In the genomic region with DNA sequence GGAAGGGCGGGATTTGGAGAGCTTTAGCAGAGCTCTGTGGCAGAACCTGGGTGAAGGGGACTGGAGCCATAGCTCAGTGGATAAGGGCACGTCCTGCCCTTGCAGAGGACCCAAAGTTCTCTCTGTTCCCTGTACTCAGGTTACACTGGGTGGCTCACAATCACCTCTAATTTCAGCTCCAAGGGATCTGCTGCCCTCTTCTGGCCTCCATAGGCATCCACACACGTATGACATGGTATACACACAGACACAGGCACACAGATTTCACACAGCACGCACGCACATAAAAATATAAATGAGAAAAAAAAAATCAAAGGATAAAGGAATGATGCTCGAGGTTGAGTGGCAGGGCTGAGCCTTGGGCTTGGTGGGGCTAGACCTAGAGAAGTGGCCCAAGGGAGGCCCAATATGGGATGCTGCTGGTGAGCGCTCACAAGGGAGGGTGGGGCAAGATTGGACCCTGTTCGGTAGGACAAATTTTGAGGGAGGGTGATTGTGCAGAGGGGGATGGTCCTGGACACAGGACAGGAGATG, we compare ENCODE assay signal across 8 mouse cellular contexts. TPM values are rescaled to one million over a fixed set of nuclear protein-coding genes. Genes with fewer than 3 reads are reported as not detected.
DNase-seq lines count a peak whose midpoint lies in the region; ATAC-seq and TF ChIP-seq lines count a peak whose summit lies in the region.

No protein-coding gene starts in this region.

- H3K4me3 ChIP-seq in gastrocnemius, adult 2 months = peak overlapping the region; percentile 87
- peak overlapping the region; percentile 62 for H3K4me3 ChIP-seq in forebrain, postnatal 0 days (ENCODE audit: low read depth, low read length)
- H3K4me3 ChIP-seq in limb, embryonic 14.5 days (replicated peaks; ENCODE audit: low read length) = peak overlapping the region; percentile 91
- H3K4me3 ChIP-seq in neural tube, embryonic 14.5 days (ENCODE audit: low read depth, low read length) = peak overlapping the region; percentile 78

- peak overlapping the region; percentile 87 for H3K4me2 ChIP-seq in forebrain, postnatal 0 days (ENCODE audit: low read depth)
- peak overlapping the region; percentile 68 for H3K4me2 ChIP-seq in limb, embryonic 14.5 days (replicated peaks; ENCODE audit: low read depth, low read length, severe bottlenecking)
- H3K4me2 ChIP-seq in neural tube, embryonic 14.5 days (ENCODE audit: low read depth, low read length) = peak overlapping the region; percentile 87

- 77% methylated on average over 8 of the region's 8 CpGs for WGBS in forebrain, postnatal 0 days
- 73% methylated on average over 8 of the region's 8 CpGs for WGBS in limb, embryonic 14.5 days
- 82% methylated on average over 8 of the region's 8 CpGs for WGBS in neural tube, embryonic 14.5 days

- H3K27me3 ChIP-seq in forebrain, postnatal 0 days (ENCODE audit: insufficient read depth, low read length) = no peaks in the 10 kb centered on the region
- no peaks in the 10 kb centered on the region for H3K27me3 ChIP-seq in limb, embryonic 14.5 days (ENCODE audit: control insufficient read depth, insufficient read depth, low read length)
- H3K27me3 ChIP-seq in neural tube, embryonic 14.5 days (ENCODE audit: control insufficient read depth, insufficient read depth, low read length) = no peaks in the 10 kb centered on the region

- no peaks in the 10 kb centered on the region; the same call in 1 of the 2 replicates for H3K4me1 ChIP-seq in forebrain, postnatal 0 days (ENCODE audit: insufficient read depth)
- peaks cover 12% of the 10 kb centered on the region; the same call in 1 of the 2 replicates for H3K4me1 ChIP-seq in limb, embryonic 14.5 days (ENCODE audit: control insufficient read depth, insufficient read depth, low read length)
- H3K4me1 ChIP-seq in neural tube, embryonic 14.5 days (ENCODE audit: control insufficient read depth, insufficient read depth, low read length) = peaks cover 5% of the 10 kb centered on the region; the same call in 1 of the 2 replicates

- peak; percentile 32 for ATAC-seq in forebrain, postnatal 0 days
- 0 out of 2 replicates have a peak, but pooled peaks have one; percentile 16 for ATAC-seq in limb, embryonic 14.5 days (ENCODE audit: low FRiP score, low read depth)
- ATAC-seq in neural tube, embryonic 14.5 days (ENCODE audit: low read depth) = peak; percentile 52; the same call in 1 of the 2 replicates
- ATAC-seq in inflammation-experienced regulatory T-cells, adult 6 months = no peak

- no peak for TF ChIP-seq POLR2A in limb, embryonic 14.5 days (IDR thresholded peaks at IDR 0.05; ENCODE audit: borderline replicate concordance, extremely low read depth, insufficient read depth, insufficient read length)

- no peak for DNase-seq in gastrocnemius, adult 2 months
- no peak for DNase-seq in gastrocnemius, adult 18-20 months (ENCODE audit: low spot score)
- DNase-seq in T-cell, adult 2 months (ENCODE audit: low spot score) = peak; percentile 28
- peak; percentile 20 for DNase-seq in forebrain, postnatal 0 days
- peak; percentile 19 for DNase-seq in limb, embryonic 14.5 days (ENCODE audit: low spot score)
- DNase-seq in layer of hippocampus, adult 9-10 months (ENCODE audit: low spot score) = no peak

- peak; percentile 46 for TF ChIP-seq CTCF in gastrocnemius, adult 2 months (IDR thresholded peaks at IDR 0.05)
- TF ChIP-seq CTCF in forebrain, postnatal 0 days (IDR thresholded peaks at IDR 0.05; ENCODE audit: low read depth) = peak; percentile 55

- no peaks in the 10 kb centered on the region for H3K9me3 ChIP-seq in forebrain, postnatal 0 days (ENCODE audit: low read length)
- H3K9me3 ChIP-seq in limb, embryonic 14.5 days (ENCODE audit: control insufficient read depth, low read length) = no peaks in the 10 kb centered on the region
- H3K9me3 ChIP-seq in neural tube, embryonic 14.5 days (ENCODE audit: control insufficient read depth, low read length) = no peaks in the 10 kb centered on the region

- 0 out of 2 replicates have a peak, but pooled peaks cover 4% of the 10 kb centered on the region for H3K36me3 ChIP-seq in forebrain, postnatal 0 days (ENCODE audit: insufficient read depth)
- peaks cover 15% of the 10 kb centered on the region for H3K36me3 ChIP-seq in limb, embryonic 14.5 days (ENCODE audit: control insufficient read depth, insufficient read depth, low read length)
- no peaks in the 10 kb centered on the region for H3K36me3 ChIP-seq in neural tube, embryonic 14.5 days (ENCODE audit: control insufficient read depth, insufficient read depth, low read length)

- intact Hi-C loops in gastrocnemius, adult 2 months (cut with DNase I) = no loop called here

- 0 out of 2 replicates have a peak overlapping the region, but pooled peaks have one; percentile 63 for H3K9ac ChIP-seq in forebrain, postnatal 0 days
- H3K9ac ChIP-seq in limb, embryonic 14.5 days (ENCODE audit: low read depth, low read length, severe bottlenecking) = peak overlapping the region; percentile 91
- no peak overlapping the region; the same call in 1 of the 2 replicates for H3K9ac ChIP-seq in neural tube, embryonic 14.5 days (replicated peaks; ENCODE audit: low read depth, low read length)

- H3K27ac ChIP-seq in gastrocnemius, adult 2 months = peak overlapping the region; percentile 76
- H3K27ac ChIP-seq in forebrain, postnatal 0 days (ENCODE audit: low read depth, low read length) = no peak overlapping the region
- peak overlapping the region; percentile 92; the same call in 1 of the 2 replicates for H3K27ac ChIP-seq in limb, embryonic 14.5 days (replicated peaks; ENCODE audit: low read depth, low read length)
- H3K27ac ChIP-seq in neural tube, embryonic 14.5 days (ENCODE audit: low read depth, low read length) = no peak overlapping the region

RNA-seq across cellular contexts. Expression of gene Crtap, which starts 1.0 kb away (rescaled TPM):
- 10 to 100 TPM in 1 of 2 experiments, 1 to 10 TPM in 1; 5.6 to 11.1 TPM for total RNA-seq in gastrocnemius, adult 2 months (2021)
- total RNA-seq in gastrocnemius, adult 18-20 months (2021) = 1 to 10 TPM; 7.1 to 8.0 TPM
- total RNA-seq in forebrain, postnatal 0 days (2014; rRNA removed) = 7.0 and 14.2 TPM in 2 replicates
- polyA plus RNA-seq in forebrain, postnatal 0 days (2015; fragmentation: Nextera tagmentation; extraction: Ambion mirVana) = 23.8 and 25.5 TPM in 2 replicates
- polyA plus RNA-seq in limb, embryonic 14.5 days (2012; rRNA removed) = 242 and 272 TPM in 2 replicates
- polyA plus RNA-seq in limb, embryonic 14.5 days (2014; fragmentation: Nextera tagmentation; extraction: Ambion mirVana) = 221 and 228 TPM in 2 replicates
- 14.4 and 33.9 TPM in 2 replicates for polyA plus RNA-seq in neural tube, embryonic 14.5 days (2014; fragmentation: Nextera tagmentation; extraction: Ambion mirVana)
- polyA plus RNA-seq in inflammation-experienced regulatory T-cells, adult 6 months (2017; shearing (Covaris generic)) = 1 to 10 TPM; 2.5 to 3.9 (median 3.1) TPM

RNA-seq across cellular contexts. Expression of gene Glb1, which starts 11.4 kb away (rescaled TPM):
- 1 to 10 TPM; 3.2 to 4.4 TPM for total RNA-seq in gastrocnemius, adult 2 months (2021)
- total RNA-seq in gastrocnemius, adult 18-20 months (2021) = 1 to 10 TPM; 2.8 to 3.5 TPM
- total RNA-seq in forebrain, postnatal 0 days (2014; rRNA removed) = 21.8 and 26.1 TPM in 2 replicates
- polyA plus RNA-seq in forebrain, postnatal 0 days (2015; fragmentation: Nextera tagmentation; extraction: Ambion mirVana) = 27.5 and 32.3 TPM in 2 replicates
- 36.6 and 44.0 TPM in 2 replicates for polyA plus RNA-seq in limb, embryonic 14.5 days (2012; rRNA removed)
- 40.7 and 41.9 TPM in 2 replicates for polyA plus RNA-seq in limb, embryonic 14.5 days (2014; fragmentation: Nextera tagmentation; extraction: Ambion mirVana)
- 31.2 and 33.1 TPM in 2 replicates for polyA plus RNA-seq in neural tube, embryonic 14.5 days (2014; fragmentation: Nextera tagmentation; extraction: Ambion mirVana)
- polyA plus RNA-seq in inflammation-experienced regulatory T-cells, adult 6 months (2017; shearing (Covaris generic)) = 10 to 100 TPM; 30.2 to 38.0 (median 34.6) TPM

RNA-seq across cellular contexts. Expression of gene Tmppe, which starts 11.5 kb away (rescaled TPM):
- total RNA-seq in gastrocnemius, adult 2 months (2021) = 1 to 10 TPM; 1.5 to 1.6 TPM
- total RNA-seq in gastrocnemius, adult 18-20 months (2021) = 1 to 10 TPM; 1.3 TPM
- 4.5 and 5.5 TPM in 2 replicates for total RNA-seq in forebrain, postnatal 0 days (2014; rRNA removed)
- 4.6 and 6.8 TPM in 2 replicates for polyA plus RNA-seq in forebrain, postnatal 0 days (2015; fragmentation: Nextera tagmentation; extraction: Ambion mirVana)
- polyA plus RNA-seq in limb, embryonic 14.5 days (2012; rRNA removed) = 4.4 and 5.4 TPM in 2 replicates
- 3.5 and 3.7 TPM in 2 replicates for polyA plus RNA-seq in limb, embryonic 14.5 days (2014; fragmentation: Nextera tagmentation; extraction: Ambion mirVana)
- 2.8 and 4.9 TPM in 2 replicates for polyA plus RNA-seq in neural tube, embryonic 14.5 days (2014; fragmentation: Nextera tagmentation; extraction: Ambion mirVana)
- polyA plus RNA-seq in inflammation-experienced regulatory T-cells, adult 6 months (2017; shearing (Covaris generic)) = 10 to 100 TPM in 2 of 3 experiments, 1 to 10 TPM in 1; 9.9 to 14.3 (median 12.1) TPM

RNA-seq across cellular contexts. Expression of gene Bcl2a1c, which starts 59.5 kb away (rescaled TPM):
- total RNA-seq in gastrocnemius, adult 2 months (2021) = not detected
- total RNA-seq in gastrocnemius, adult 18-20 months (2021) = not detected
- not detected in 2 replicates for total RNA-seq in forebrain, postnatal 0 days (2014; rRNA removed)
- not detected in 2 replicates for polyA plus RNA-seq in forebrain, postnatal 0 days (2015; fragmentation: Nextera tagmentation; extraction: Ambion mirVana)
- not detected in 2 replicates for polyA plus RNA-seq in limb, embryonic 14.5 days (2012; rRNA removed)
- not detected in 2 replicates for polyA plus RNA-seq in limb, embryonic 14.5 days (2014; fragmentation: Nextera tagmentation; extraction: Ambion mirVana)
- not detected in 2 replicates for polyA plus RNA-seq in neural tube, embryonic 14.5 days (2014; fragmentation: Nextera tagmentation; extraction: Ambion mirVana)
- 1 to 10 TPM in 2 of 3 experiments, not detected in 1; 3.4 to 5.9 TPM for polyA plus RNA-seq in inflammation-experienced regulatory T-cells, adult 6 months (2017; shearing (Covaris generic))

Comparison
In these comparisons a context has a peak if more than half of its experiments do, and no peak if none do; other contexts are left out.
1. DNase-seq: peak in T-cell, adult 2 months (single experiment), forebrain, postnatal 0 days (single experiment) and limb, embryonic 14.5 days (single experiment); none in gastrocnemius, adult 2 months (single experiment), gastrocnemius, adult 18-20 months (single experiment) and layer of hippocampus, adult 9-10 months (single experiment).
2. H3K27ac ChIP-seq: peak in gastrocnemius, adult 2 months (single experiment) and limb, embryonic 14.5 days (single experiment); none in forebrain, postnatal 0 days (single experiment) and neural tube, embryonic 14.5 days (single experiment).
3. Peak in every context shown above with its lines, with median percentiles within 50 percentile points of each other: H3K4me3 ChIP-seq and H3K4me2 ChIP-seq.